Mouse (Mus musculus) myocyte (in vitro differentiated cells): ENCODE results near the gene Zfp296.

Experiments used
- CEBPB ChIP-seq: IDR thresholded peaks from 2 replicates; pipeline ENCODE4 v1.6.1; 2011; ENCODE audit warnings: mild to moderate bottlenecking, moderate library complexity; ENCODE audit not compliant: poor library complexity, insufficient read depth, severe bottlenecking
- E2F4 ChIP-seq: IDR thresholded peaks from one replicate; pipeline ENCODE4 v1.6.1; 2011; ENCODE audit warnings: mild to moderate bottlenecking, control low read depth, moderate library complexity; ENCODE audit not compliant: insufficient read depth
- MAX ChIP-seq: IDR thresholded peaks from one replicate; pipeline ENCODE4 v1.6.1; 2011; ENCODE audit warnings: low read depth, mild to moderate bottlenecking, control low read depth
- MYOD1 ChIP-seq, 3 experiments: IDR thresholded peaks; one replicate each; pipeline ENCODE4 v1.6.1; 2011; ENCODE audit warnings: control low read depth in 2 of 3, low read depth in 2 of 3, mild to moderate bottlenecking in 2 of 3, moderate library complexity in 1 of 3; ENCODE audit not compliant: insufficient read length in 2 of 3, control insufficient read depth in 1 of 3
- MYOG ChIP-seq, 3 experiments: IDR thresholded peaks; one replicate each; pipeline ENCODE4 v1.6.1; 2011; ENCODE audit warnings: control low read depth in 2 of 3, low read depth in 2 of 3, mild to moderate bottlenecking in 2 of 3; ENCODE audit not compliant: insufficient read length in 2 of 3, control insufficient read depth in 1 of 3, insufficient read depth in 1 of 3
- POLR2A ChIP-seq: IDR thresholded peaks from one replicate; pipeline ENCODE4 v1.6.1; 2011; ENCODE audit warnings: low read depth, mild to moderate bottlenecking, control low read depth, moderate library complexity; ENCODE audit not compliant: insufficient read length
- POLR2AphosphoS2 ChIP-seq: IDR thresholded peaks from one replicate; pipeline ENCODE4 v1.6.1; 2011; ENCODE audit warnings: low read depth, control low read depth; ENCODE audit not compliant: insufficient read length
- SRF ChIP-seq: IDR thresholded peaks from one replicate; pipeline ENCODE4 v1.6.1; 2011; ENCODE audit warnings: low read depth; ENCODE audit not compliant: control insufficient read depth, insufficient read length
- TCF12 ChIP-seq: IDR thresholded peaks from one replicate; pipeline ENCODE4 v1.6.1; 2011; ENCODE audit warnings: mild to moderate bottlenecking, control low read depth; ENCODE audit not compliant: poor library complexity, insufficient read depth, severe bottlenecking
- USF1 ChIP-seq: IDR thresholded peaks from one replicate; pipeline ENCODE4 v1.6.1; 2011; ENCODE audit warnings: low read depth, mild to moderate bottlenecking, control low read depth, moderate library complexity

- TF ChIP-seq POLR2AphosphoS2 (no peak), POLR2A (peak; percentile 23), USF1 (no peak), SRF (no peak), MYOD1 (IDR thresholded peaks at IDR 0.05; ENCODE audit: control insufficient read depth in 1 of 3, insufficient read length in 2 of 3, low read depth in 2 of 3) (no peak), E2F4 (no peak), MYOG (IDR thresholded peaks at IDR 0.05; ENCODE audit: control insufficient read depth in 1 of 3, insufficient read depth in 1 of 3, insufficient read length in 2 of 3, low read depth in 2 of 3) (no peak), TCF12 (no peak), MAX (no peak), CEBPB (no peak)
Measured at GRCm38 (mm10) chr7:19577877-19578414, 859 bp downstream of the Zfp296 start.
